Mouse (Mus musculus): ENCODE measurements around the gene Tlr7. TPM values are rescaled to one million over a fixed set of nuclear protein-coding genes. Genes with fewer than 3 reads are reported as not detected.

The Tlr7 gene
- polyA plus RNA-seq, 1 experiment from 2014 or later, result 1.3 TPM

- Histone ChIP-seq H3K36me3 (no peaks in the 10 kb centered on the region), H3K4me2 (replicated peaks) (peak overlapping the region; percentile 45), H3K4me3 (peak overlapping the region; percentile 20), H3K9me3 (no peaks in the 10 kb centered on the region), H3K27ac (no peak overlapping the region), H3K9ac (0 out of 2 replicates have a peak overlapping the region, but pooled peaks have one; percentile 31), H3K27me3 (peaks cover 10% of the 10 kb centered on the region; the same call in 1 of the 2 replicates), H3K4me1 (no peaks in the 10 kb centered on the region)
- ATAC-seq (ENCODE audit: low FRiP score, low read depth), result no peak
- WGBS, result 46% methylated on average over 10 of the region's 10 CpGs
Observed at GRCm38 (mm10) chrX:167276551-167276950, 53.8 kb downstream of the Tlr7 start.

DNA sequence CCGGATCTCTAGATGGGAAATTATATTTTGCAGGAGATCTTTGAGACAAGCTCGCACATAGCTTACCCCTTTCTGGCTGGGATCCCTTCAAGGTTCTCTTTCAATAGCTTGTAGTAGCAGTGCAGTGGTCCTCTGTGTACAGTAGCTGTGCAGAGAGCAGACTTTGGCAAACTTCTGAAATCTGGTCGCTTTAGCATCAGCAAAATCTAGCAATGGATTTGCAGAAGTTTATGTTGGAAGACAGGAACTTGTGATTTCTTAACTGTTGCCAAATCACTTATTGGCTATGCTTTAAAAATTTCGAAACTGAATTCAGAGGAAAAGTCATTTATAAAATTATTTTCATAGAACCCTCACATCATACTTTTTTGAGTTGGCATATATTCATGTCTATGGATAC lies 66.3 kb downstream of the Tlr7 start, which contains the start of gene Tlr8:
Tlr8 (minus strand) TSS at position 244 of the 400 bp plus-strand sequence.
- 72% methylated on average over 4 of the region's 4 CpGs for WGBS
- no peaks in the 10 kb centered on the region for H3K4me1 ChIP-seq
- H3K9me3 ChIP-seq, result no peaks in the 10 kb centered on the region
- no peak within 1 kb of the TSS for H3K27ac ChIP-seq
- no peak for ATAC-seq (ENCODE audit: low FRiP score, low read depth)
- H3K27me3 ChIP-seq, result peaks cover 19% of the 10 kb centered on the region; the same call in 1 of the 2 replicates
- no peaks in the 10 kb centered on the region for H3K36me3 ChIP-seq
- no peak within 1 kb of the TSS for H3K9ac ChIP-seq
- no peak within 1 kb of the TSS for H3K4me3 ChIP-seq
- no peak within 1 kb of the TSS for H3K4me2 ChIP-seq (replicated peaks)

- Histone ChIP-seq H3K9me3 (no peaks in the 10 kb centered on the region), H3K36me3 (no peaks in the 10 kb centered on the region), H3K27ac (no peak overlapping the region), H3K4me2 (replicated peaks) (no peak overlapping the region), H3K27me3 (peaks cover 14% of the 10 kb centered on the region; the same call in 1 of the 2 replicates), H3K4me1 (no peaks in the 10 kb centered on the region), H3K9ac (no peak overlapping the region), H3K4me3 (no peak overlapping the region)
- no peak for ATAC-seq (ENCODE audit: low FRiP score, low read depth)
- WGBS, result 89% methylated on average over 4 of the region's 4 CpGs
Observed at GRCm38 (mm10) chrX:167263530-167263929, 66.8 kb downstream of the Tlr7 start.

Other genes starting within 250 kb of the Tlr7 start
- gene Tmsb4x, start 121.2 kb downstream of the Tlr7 start, polyA plus RNA-seq (2015; fragmentation: Nextera tagmentation; extraction: Ambion mirVana), result 2,298 and 2,371 TPM in 2 replicates
- 0.14 and 0.46 TPM in 2 replicates for gene Tlr8, start 66.2 kb downstream of the Tlr7 start, polyA plus RNA-seq (2015; fragmentation: Nextera tagmentation; extraction: Ambion mirVana)
- 13.3 and 13.9 TPM in 2 replicates for gene Prps2, start 52.2 kb upstream of the Tlr7 start, polyA plus RNA-seq (2015; fragmentation: Nextera tagmentation; extraction: Ambion mirVana)